Mouse (Mus musculus) midbrain, embryonic 16.5 days (tissue): Measurements from ENCODE around the gene Rock2. TPM values are rescaled to one million over a fixed set of nuclear protein-coding genes. Genes with fewer than 3 reads are reported as not detected.

Source experiments
- ATAC-seq: fragments of 200-750 bp; cut with Nextera tagmentation; 2 replicates; pipeline ENCODE4 v1.8.0; 2017; ENCODE audit warnings: moderate TSS enrichment
- H3K27ac ChIP-seq: fragments of 300-500 bp; sonication (generic); 2 replicates; pipeline ENCODE4 v1.5.1; 2014; ENCODE audit warnings: mild to moderate bottlenecking, low read length, mixed read lengths
- H3K27me3 ChIP-seq: fragments of 300-500 bp; sonication (generic); 2 replicates; pipeline ENCODE4 v1.6.1; 2014; ENCODE audit warnings: low read depth, low read length, mixed read lengths; ENCODE audit not compliant: control insufficient read depth, insufficient read depth
- H3K36me3 ChIP-seq: fragments of 300-500 bp; sonication (generic); 2 replicates; pipeline ENCODE4 v1.6.1; 2014; ENCODE audit warnings: mild to moderate bottlenecking, low read length, moderate library complexity, mixed read lengths; ENCODE audit not compliant: control insufficient read depth, insufficient read depth
- H3K4me1 ChIP-seq: fragments of 300-500 bp; sonication (generic); 2 replicates; pipeline ENCODE4 v1.6.1; 2014; ENCODE audit warnings: mild to moderate bottlenecking, low read length, mixed read lengths; ENCODE audit not compliant: control insufficient read depth, insufficient read depth
- H3K4me2 ChIP-seq: fragments of 300-500 bp; sonication (generic); 2 replicates; pipeline ENCODE4 v1.6.1; 2014; ENCODE audit warnings: mild to moderate bottlenecking, low read length, mixed read lengths
- H3K4me3 ChIP-seq: fragments of 300-500 bp; sonication (generic); 2 replicates; pipeline ENCODE4 v1.5.1; 2014; ENCODE audit warnings: low read depth, mild to moderate bottlenecking, low read length, moderate library complexity, mixed read lengths
- H3K9ac ChIP-seq: fragments of 300-500 bp; sonication (generic); 2 replicates; pipeline ENCODE4 v1.6.1; 2014; ENCODE audit warnings: low read depth, low read length, mixed read lengths
- H3K9me3 ChIP-seq: fragments of 300-500 bp; sonication (generic); replicated peaks from 2 replicates; pipeline ENCODE4 v1.6.1; 2014; ENCODE audit warnings: mild to moderate bottlenecking, low read length, mixed read lengths; ENCODE audit not compliant: control insufficient read depth, poor library complexity, severe bottlenecking
- WGBS: fragments of 180-500 bp; shearing (Covaris S2); extraction: QIAGEN DNeasy Blood & Tissue Kit; methylation state at CpG from one replicate; pipeline ENCODE4 v1.1.7; 2014; 5-methylcytosine and 5-hydroxymethylcytosine counted together
- polyA plus RNA-seq: library from polyadenylated mRNA; unstranded; fragments of >200 nt; fragmentation: Nextera tagmentation; extraction: Ambion mirVana; gene quantifications from 2 replicates; pipeline ENCODE4 v1.2.1, GENCODE M21; 2015

Gene Rock2
- polyA plus RNA-seq, 1 experiment from 2014 or later, result 12.5 TPM

DNA sequence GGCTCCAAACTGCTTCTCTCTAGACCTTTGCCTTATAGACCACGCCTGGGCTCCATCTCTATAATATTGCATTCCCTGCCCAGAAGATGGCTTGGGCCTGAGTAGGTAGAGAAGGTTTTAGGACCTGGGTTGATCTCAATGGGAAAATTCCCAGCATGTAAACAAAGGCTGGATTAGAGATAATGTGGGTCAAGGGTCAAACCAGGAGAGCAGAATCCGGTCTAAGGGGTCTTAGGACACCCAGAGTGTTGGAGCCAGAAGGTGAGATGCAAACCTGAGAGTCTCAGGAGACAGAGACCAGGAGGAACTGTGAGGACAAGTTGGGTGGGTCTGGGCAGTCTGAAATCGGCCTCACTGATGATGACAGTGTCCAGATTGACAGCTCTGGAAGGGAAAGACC lies 18.0 kb upstream of the Rock2 start:
- ATAC-seq, result no peak
- Histone ChIP-seq H3K9ac (no peak overlapping the region), H3K27ac (no peak overlapping the region), H3K4me2 (no peak overlapping the region), H3K27me3 (no peaks in the 10 kb centered on the region), H3K4me1 (no peaks in the 10 kb centered on the region), H3K4me3 (no peak overlapping the region), H3K36me3 (no peaks in the 10 kb centered on the region), H3K9me3 (no peaks in the 10 kb centered on the region)
- 42% methylated on average over 3 of the region's 3 CpGs for WGBS

DNA sequence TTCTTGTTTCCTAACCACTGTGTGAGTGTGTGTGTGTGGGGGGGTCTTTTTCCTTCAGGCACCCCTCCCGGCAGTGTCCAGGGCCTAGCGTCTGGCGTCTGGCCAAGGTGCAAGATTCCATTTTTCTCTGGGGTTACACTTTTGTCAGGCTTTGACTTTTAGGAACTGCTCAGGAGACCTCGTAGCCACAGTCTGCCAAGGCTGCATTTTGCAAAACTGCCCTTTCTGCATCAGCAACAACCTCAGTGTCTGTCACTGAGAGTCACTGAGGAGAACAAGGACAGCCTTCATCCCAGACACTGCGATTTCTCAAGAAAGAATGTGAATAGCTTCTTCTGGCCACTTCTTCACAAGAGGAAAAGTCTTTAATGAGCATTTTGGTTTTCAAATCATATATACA lies 17.6 kb upstream of the Rock2 start:
- WGBS, result 52% methylated on average over 5 of the region's 5 CpGs
- Histone ChIP-seq H3K9me3 (no peaks in the 10 kb centered on the region), H3K9ac (no peak overlapping the region), H3K27me3 (no peaks in the 10 kb centered on the region), H3K4me2 (no peak overlapping the region), H3K4me3 (no peak overlapping the region), H3K36me3 (no peaks in the 10 kb centered on the region), H3K4me1 (no peaks in the 10 kb centered on the region), H3K27ac (no peak overlapping the region; the same call in 1 of the 2 replicates)
- no peak for ATAC-seq

- Histone ChIP-seq H3K4me3 (no peak overlapping the region), H3K4me2 (no peak overlapping the region), H3K27ac (no peak overlapping the region), H3K36me3 (no peaks in the 10 kb centered on the region), H3K4me1 (no peaks in the 10 kb centered on the region), H3K9me3 (no peaks in the 10 kb centered on the region), H3K9ac (no peak overlapping the region), H3K27me3 (no peaks in the 10 kb centered on the region)
- ATAC-seq, result no peak
- 42% methylated on average over 1 of the region's 1 CpGs for WGBS
Observed at GRCm38 (mm10) chr12:16877679-16878078, 17.0 kb upstream of the Rock2 start.

DNA sequence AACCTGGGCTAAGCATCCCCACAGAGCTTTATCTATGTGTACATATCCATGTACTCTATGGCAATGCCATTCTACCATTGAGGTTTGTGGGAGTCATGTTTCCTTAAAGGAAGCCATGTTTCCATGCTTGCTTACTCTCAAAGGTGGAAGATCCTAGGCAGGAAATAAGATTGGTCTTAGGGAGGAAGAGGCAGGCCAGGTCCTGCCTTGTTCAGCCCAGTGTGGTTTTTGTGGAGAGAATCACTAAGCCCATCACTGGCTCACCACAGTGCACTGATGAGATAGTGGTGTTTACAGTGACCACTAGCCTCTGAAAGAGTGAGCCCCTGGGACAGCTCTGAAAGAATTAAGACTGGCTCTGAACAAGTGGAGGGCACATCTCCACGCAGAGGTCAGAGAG lies 15.3 kb upstream of the Rock2 start:
- H3K4me2 ChIP-seq, result no peak overlapping the region
- H3K36me3 ChIP-seq, result no peaks in the 10 kb centered on the region
- no peaks in the 10 kb centered on the region for H3K4me1 ChIP-seq
- no peak overlapping the region for H3K27ac ChIP-seq
- H3K4me3 ChIP-seq, result no peak overlapping the region
- WGBS, result 81% methylated on average over 1 of the region's 1 CpGs
- H3K27me3 ChIP-seq, result no peaks in the 10 kb centered on the region
- no peak overlapping the region for H3K9ac ChIP-seq
- H3K9me3 ChIP-seq, result no peaks in the 10 kb centered on the region
- no peak for ATAC-seq

- no peaks in the 10 kb centered on the region for H3K36me3 ChIP-seq
- H3K4me2 ChIP-seq, result no peak overlapping the region
- WGBS, result 93% methylated on average over 4 of the region's 4 CpGs
- ATAC-seq, result no peak
- H3K4me1 ChIP-seq, result no peaks in the 10 kb centered on the region
- no peaks in the 10 kb centered on the region for H3K9me3 ChIP-seq
- H3K9ac ChIP-seq, result no peak overlapping the region
- no peaks in the 10 kb centered on the region for H3K27me3 ChIP-seq
- no peak overlapping the region for H3K27ac ChIP-seq
- H3K4me3 ChIP-seq, result no peak overlapping the region
Observed at GRCm38 (mm10) chr12:16880077-16880476, 14.6 kb upstream of the Rock2 start.

DNA sequence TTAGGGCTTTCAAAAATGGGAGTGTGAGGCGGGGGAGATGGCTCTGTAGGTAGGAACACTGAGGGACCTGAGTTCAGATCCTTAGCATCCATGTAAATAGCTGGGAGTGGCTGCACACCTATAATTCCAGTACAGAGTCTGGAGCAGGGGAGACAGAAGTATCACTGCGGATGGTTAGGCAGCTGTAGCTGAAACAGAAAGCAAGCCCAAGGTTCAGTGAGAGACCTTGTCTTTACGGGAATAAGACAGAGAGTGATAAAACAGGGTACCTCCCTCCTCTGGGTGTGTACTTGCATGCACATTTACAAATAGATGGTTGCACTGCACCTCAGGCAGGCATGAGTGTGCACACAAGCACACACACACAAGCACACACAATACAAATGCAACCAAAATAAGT lies 12.3 kb upstream of the Rock2 start:
- Histone ChIP-seq H3K9me3 (no peaks in the 10 kb centered on the region), H3K27ac (no peak overlapping the region), H3K36me3 (no peaks in the 10 kb centered on the region), H3K4me2 (no peak overlapping the region), H3K4me3 (no peak overlapping the region), H3K9ac (no peak overlapping the region), H3K4me1 (no peaks in the 10 kb centered on the region), H3K27me3 (no peaks in the 10 kb centered on the region)
- WGBS, result 91% methylated on average over 3 of the region's 3 CpGs
- ATAC-seq, result no peak

DNA sequence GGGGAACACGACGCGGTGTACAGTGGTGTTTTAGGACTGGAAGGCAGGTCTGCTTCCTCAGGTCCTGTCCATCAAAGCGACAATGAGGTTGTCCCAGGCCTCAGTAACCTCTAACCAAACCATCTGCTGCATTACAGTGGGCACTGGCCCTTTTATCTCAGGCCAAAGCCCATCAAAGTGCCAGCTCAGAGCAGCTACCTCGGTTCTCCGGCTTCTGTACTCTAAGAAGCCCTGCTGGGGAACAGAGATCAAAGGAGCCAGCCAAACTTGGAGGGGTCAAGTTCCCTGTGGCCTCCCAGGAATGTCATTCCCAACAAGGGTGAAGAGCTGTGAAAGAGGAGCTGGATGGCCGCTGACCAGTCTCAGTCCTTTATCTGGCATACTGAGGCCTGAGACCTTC lies 11.6 kb upstream of the Rock2 start:
- Histone ChIP-seq H3K9ac (no peak overlapping the region), H3K4me2 (no peak overlapping the region), H3K36me3 (no peaks in the 10 kb centered on the region), H3K27me3 (no peaks in the 10 kb centered on the region), H3K4me1 (no peaks in the 10 kb centered on the region), H3K4me3 (no peak overlapping the region), H3K9me3 (no peaks in the 10 kb centered on the region), H3K27ac (no peak overlapping the region)
- no peak for ATAC-seq
- 62% methylated on average over 7 of the region's 7 CpGs for WGBS

- H3K27ac ChIP-seq, result no peak overlapping the region
- ATAC-seq, result no peak
- H3K9ac ChIP-seq, result no peak overlapping the region
- H3K4me2 ChIP-seq, result no peak overlapping the region
- H3K27me3 ChIP-seq, result no peaks in the 10 kb centered on the region
- no peaks in the 10 kb centered on the region for H3K4me1 ChIP-seq
- 90% methylated on average over 4 of the region's 4 CpGs for WGBS
- H3K36me3 ChIP-seq, result no peaks in the 10 kb centered on the region
- no peaks in the 10 kb centered on the region for H3K9me3 ChIP-seq
- H3K4me3 ChIP-seq, result no peak overlapping the region
Observed at GRCm38 (mm10) chr12:16884534-16884933, 10.2 kb upstream of the Rock2 start.

- H3K27me3 ChIP-seq, result no peaks in the 10 kb centered on the region
- no peaks in the 10 kb centered on the region for H3K4me1 ChIP-seq
- H3K4me3 ChIP-seq, result no peak overlapping the region
- no peak overlapping the region for H3K27ac ChIP-seq
- ATAC-seq, result no peak
- H3K9me3 ChIP-seq, result no peaks in the 10 kb centered on the region
- no peaks in the 10 kb centered on the region for H3K36me3 ChIP-seq
- WGBS, result 93% methylated on average over 6 of the region's 6 CpGs
- H3K9ac ChIP-seq, result no peak overlapping the region
- no peak overlapping the region for H3K4me2 ChIP-seq
Observed at GRCm38 (mm10) chr12:16886354-16886753, 8.3 kb upstream of the Rock2 start.

- no peak for ATAC-seq
- Histone ChIP-seq H3K36me3 (no peaks in the 10 kb centered on the region), H3K4me2 (no peak overlapping the region), H3K4me3 (no peak overlapping the region), H3K9ac (no peak overlapping the region), H3K27me3 (no peaks in the 10 kb centered on the region), H3K27ac (no peak overlapping the region), H3K9me3 (no peaks in the 10 kb centered on the region), H3K4me1 (peaks cover 22% of the 10 kb centered on the region)
- 81% methylated on average over 2 of the region's 2 CpGs for whole genome bisulfite sequencing
Observed at GRCm38 (mm10) chr12:16893039-16893438, 1.7 kb upstream of the Rock2 start.
